Mouse (Mus musculus): ENCODE data around the gene Sapcd2. TPM values are rescaled to one million over a fixed set of nuclear protein-coding genes. Genes with fewer than 3 reads are reported as not detected.

Gene Sapcd2
- 9.6 and 16.5 TPM in 2 replicates for polyA plus RNA-seq (2015; fragmentation: Nextera tagmentation; extraction: Ambion mirVana)

DNA sequence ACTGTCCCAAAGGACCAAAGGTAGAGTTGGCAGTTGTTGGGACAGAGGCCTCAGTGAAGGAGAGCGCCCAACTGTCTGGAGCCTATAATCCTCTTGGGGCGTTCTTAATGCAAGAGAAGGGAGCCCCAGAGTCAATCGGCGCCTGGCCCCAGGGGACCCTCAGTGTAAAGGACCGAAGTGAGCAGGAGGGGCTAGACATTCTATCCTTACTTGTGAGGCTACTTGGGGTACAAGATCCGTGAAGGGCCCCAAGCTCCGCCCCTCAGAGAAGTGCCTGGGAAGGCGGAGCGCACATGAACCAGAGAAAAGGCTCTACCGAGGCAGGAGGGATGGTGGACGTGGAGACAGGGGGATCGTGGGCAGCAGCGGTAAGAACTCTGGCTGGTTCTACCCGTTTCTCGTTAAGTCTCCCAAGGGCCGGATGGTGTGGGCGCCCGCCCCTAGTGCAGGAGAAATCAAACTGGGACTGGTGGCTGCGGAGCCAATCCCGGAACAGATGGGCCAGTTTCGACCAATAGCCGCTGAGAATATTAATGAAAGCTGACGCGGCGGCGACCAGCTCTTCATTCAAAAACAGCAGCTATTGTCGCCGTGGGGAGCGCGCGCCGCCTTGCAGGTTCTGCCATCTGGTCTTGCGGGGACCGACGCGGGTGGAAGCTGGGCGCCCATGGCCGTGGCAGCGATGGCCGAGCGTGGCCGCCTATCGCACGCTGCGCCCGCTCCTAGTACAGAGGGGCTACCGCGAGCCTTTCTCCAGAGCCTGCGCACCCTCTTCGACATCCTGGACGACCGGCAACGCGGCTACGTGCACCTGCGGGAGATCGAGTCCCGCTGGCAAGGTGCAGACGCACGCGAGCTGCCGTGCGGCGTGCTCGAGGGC, at the start of gene Sapcd2:
Gene Sapcd2 (plus strand): TSS at position 558 of the 880 bp plus-strand sequence.
- Histone ChIP-seq H3K9ac (peak within 1 kb of the TSS; percentile 76), H3K4me2 (peak within 1 kb of the TSS; percentile 97), H3K27me3 (peaks cover 36% of the 10 kb centered on the region), H3K9me3 (no peaks in the 10 kb centered on the region), H3K4me1 (replicated peaks) (peaks cover 22% of the 10 kb centered on the region), H3K27ac (peak within 1 kb of the TSS; percentile 78), H3K36me3 (no peaks in the 10 kb centered on the region), H3K4me3 (peak within 1 kb of the TSS; percentile 71)
- WGBS, result under 1% methylated on average over 65 of the region's 65 CpGs
- ATAC-seq (ENCODE audit: low FRiP score), result peak; percentile 90

DNA sequence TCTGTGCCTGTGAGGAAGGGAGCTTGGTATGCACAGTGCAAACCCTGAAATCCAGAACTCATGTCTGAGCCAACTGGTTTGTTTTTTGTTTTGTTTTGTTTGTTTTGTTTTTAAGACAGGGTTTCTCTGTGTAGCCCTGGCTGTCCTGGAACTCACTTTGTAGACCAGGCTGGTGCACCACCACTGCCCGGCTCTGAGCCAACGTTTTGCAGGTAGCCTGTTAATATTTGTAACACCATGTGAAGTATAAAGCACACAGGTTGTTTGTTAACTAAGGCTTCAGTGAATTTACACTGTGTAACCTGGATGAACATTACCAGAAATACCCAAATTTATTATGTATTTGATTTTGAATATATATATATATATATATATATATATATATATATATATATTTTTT, 46.1 kb upstream of the Sapcd2 start:
- H3K27ac ChIP-seq, result no peak overlapping the region
- no peaks in the 10 kb centered on the region for H3K9me3 ChIP-seq
- no peak for ATAC-seq (ENCODE audit: low FRiP score)
- H3K36me3 ChIP-seq, result no peaks in the 10 kb centered on the region
- WGBS, result 81% methylated on average over 2 of the region's 2 CpGs
- peaks cover 23% of the 10 kb centered on the region for H3K27me3 ChIP-seq
- H3K4me1 ChIP-seq (replicated peaks), result no peaks in the 10 kb centered on the region
- H3K4me3 ChIP-seq, result no peak overlapping the region
- H3K4me2 ChIP-seq, result no peak overlapping the region
- no peak overlapping the region for H3K9ac ChIP-seq

- WGBS, result 34% methylated on average over 7 of the region's 7 CpGs
- ATAC-seq (ENCODE audit: low FRiP score), result no peak
- no peaks in the 10 kb centered on the region for H3K9me3 ChIP-seq
- H3K4me2 ChIP-seq, result no peak overlapping the region
- no peak overlapping the region for H3K27ac ChIP-seq
- H3K36me3 ChIP-seq, result no peaks in the 10 kb centered on the region
- H3K9ac ChIP-seq, result no peak overlapping the region
- no peak overlapping the region for H3K4me3 ChIP-seq
- H3K4me1 ChIP-seq (replicated peaks), result peaks cover 13% of the 10 kb centered on the region
- H3K27me3 ChIP-seq, result 0 out of 2 replicates have a peak, but pooled peaks cover 8% of the 10 kb centered on the region
Measured at GRCm38 (mm10) chr2:25328440-25328839, 43.7 kb upstream of the Sapcd2 start.

DNA sequence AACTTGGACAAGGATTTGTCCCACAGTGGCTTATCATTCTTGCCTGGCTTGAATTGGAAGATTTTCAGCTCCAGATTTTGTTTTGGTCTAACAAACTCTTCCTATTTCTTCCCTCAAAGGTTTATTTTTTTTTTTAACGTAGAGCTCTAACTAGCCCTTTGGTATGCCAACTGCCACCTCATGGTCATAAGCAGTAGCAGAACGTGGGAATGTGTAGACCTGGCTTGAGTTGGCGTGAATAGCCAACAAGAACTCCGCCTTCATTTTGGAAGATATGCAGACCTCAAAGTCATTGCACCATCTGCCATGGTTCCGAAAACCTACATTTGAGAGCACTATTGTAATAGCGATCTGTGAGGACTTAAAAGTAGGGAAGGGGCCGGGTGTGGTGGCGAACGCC, 40.7 kb upstream of the Sapcd2 start:
- WGBS, result 69% methylated on average over 9 of the region's 9 CpGs
- H3K4me1 ChIP-seq (replicated peaks), result peaks cover 33% of the 10 kb centered on the region
- no peak for ATAC-seq (ENCODE audit: low FRiP score)
- no peaks in the 10 kb centered on the region for H3K27me3 ChIP-seq
- H3K9me3 ChIP-seq, result no peaks in the 10 kb centered on the region
- H3K27ac ChIP-seq, result no peak overlapping the region
- H3K4me2 ChIP-seq, result peak overlapping the region; percentile 73
- peaks cover 27% of the 10 kb centered on the region for H3K36me3 ChIP-seq
- peak overlapping the region; percentile 93 for H3K9ac ChIP-seq
- peak overlapping the region; percentile 91 for H3K4me3 ChIP-seq

- peak within 1 kb of the TSS; percentile 93 for H3K9ac ChIP-seq
- peak within 1 kb of the TSS; percentile 97 for H3K4me2 ChIP-seq
- H3K4me3 ChIP-seq, result peak within 1 kb of the TSS; percentile 91
- H3K27me3 ChIP-seq, result no peaks in the 10 kb centered on the region
- H3K9me3 ChIP-seq, result no peaks in the 10 kb centered on the region
- peaks cover 33% of the 10 kb centered on the region for H3K4me1 ChIP-seq (replicated peaks)
- under 1% methylated on average over 76 of the region's 78 CpGs for WGBS
- H3K27ac ChIP-seq, result peak within 1 kb of the TSS; percentile 93
- H3K36me3 ChIP-seq, result peaks cover 37% of the 10 kb centered on the region
- ATAC-seq (ENCODE audit: low FRiP score), result peak; percentile 98
Measured at GRCm38 (mm10) chr2:25332286-25333160, 39.6 kb upstream of the Sapcd2 start, which contains the start of gene Man1b1. Man1b1 (plus strand) TSS chr2:25332338.

DNA sequence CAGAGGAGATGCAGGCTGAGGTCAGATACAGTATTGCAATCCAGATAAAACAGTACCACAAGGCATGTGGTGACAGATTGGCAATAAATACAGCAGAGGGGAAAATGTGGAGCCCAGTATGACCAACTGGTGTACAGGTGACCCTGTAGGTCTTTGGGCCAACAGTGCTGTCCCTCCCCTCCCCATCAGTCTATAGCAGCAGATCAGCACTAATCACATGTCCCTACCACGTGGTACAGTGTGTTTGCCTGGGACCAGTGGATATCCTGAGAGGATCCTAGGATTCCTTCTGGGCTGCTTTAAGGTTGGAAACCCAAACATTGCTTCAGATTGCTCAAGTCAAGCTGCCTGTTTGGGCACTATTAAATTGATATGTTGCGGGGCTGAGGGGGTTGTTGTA, 38.6 kb upstream of the Sapcd2 start:
- H3K27ac ChIP-seq, result no peak overlapping the region
- 88% methylated on average over 2 of the region's 2 CpGs for WGBS
- peak overlapping the region; percentile 97 for H3K4me2 ChIP-seq
- no peaks in the 10 kb centered on the region for H3K27me3 ChIP-seq
- H3K9ac ChIP-seq, result peak overlapping the region; percentile 88
- ATAC-seq (ENCODE audit: low FRiP score), result no peak
- peaks cover 33% of the 10 kb centered on the region for H3K4me1 ChIP-seq (replicated peaks)
- no peaks in the 10 kb centered on the region for H3K9me3 ChIP-seq
- H3K36me3 ChIP-seq, result peaks cover 48% of the 10 kb centered on the region
- peak overlapping the region; percentile 91 for H3K4me3 ChIP-seq

DNA sequence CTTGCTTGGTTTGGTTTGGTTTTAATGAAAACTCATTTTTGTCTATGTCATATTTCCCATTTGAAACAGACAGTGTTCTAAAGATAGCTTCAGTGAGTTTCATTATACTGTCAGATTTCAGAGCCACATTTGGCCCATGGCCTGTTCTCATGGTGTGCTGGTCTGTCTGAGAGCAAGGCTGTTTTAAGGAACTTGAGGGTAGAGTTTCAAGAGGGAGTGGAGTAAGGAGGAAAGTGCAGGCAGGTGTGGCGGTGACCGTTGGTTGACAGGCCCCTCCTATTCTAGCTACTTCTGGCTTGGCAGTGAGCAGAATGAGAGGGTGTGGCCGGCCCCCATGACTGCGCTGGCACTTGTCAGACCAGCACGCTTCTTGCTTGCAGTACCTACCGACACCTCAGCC, 33.8 kb upstream of the Sapcd2 start:
- no peak overlapping the region for H3K27ac ChIP-seq
- no peak for ATAC-seq (ENCODE audit: low FRiP score)
- no peak overlapping the region for H3K4me2 ChIP-seq
- WGBS, result 96% methylated on average over 6 of the region's 6 CpGs
- H3K9ac ChIP-seq, result no peak overlapping the region
- H3K4me1 ChIP-seq (replicated peaks), result peaks cover 21% of the 10 kb centered on the region
- no peaks in the 10 kb centered on the region for H3K27me3 ChIP-seq
- H3K4me3 ChIP-seq, result no peak overlapping the region
- peaks cover 86% of the 10 kb centered on the region for H3K36me3 ChIP-seq
- no peaks in the 10 kb centered on the region for H3K9me3 ChIP-seq

DNA sequence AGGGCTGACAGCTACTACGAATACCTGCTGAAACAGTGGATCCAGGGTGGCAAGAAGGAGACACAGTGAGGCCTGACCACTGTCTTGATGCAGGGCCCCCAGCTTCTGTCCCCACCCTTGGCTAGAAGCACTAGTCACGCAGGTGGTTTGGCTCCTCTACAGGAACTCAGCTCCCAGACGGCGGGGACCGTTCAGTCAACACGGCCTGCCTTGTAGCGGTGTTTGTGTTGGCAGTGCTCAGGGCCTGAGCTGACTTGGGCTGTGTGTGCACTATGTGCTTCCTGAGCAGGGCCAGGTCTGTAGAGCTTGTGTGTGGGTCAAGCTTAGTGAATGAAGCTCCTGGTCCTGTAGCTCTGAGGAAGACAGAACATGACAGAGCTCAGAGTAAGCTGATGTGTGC, 24.0 kb upstream of the Sapcd2 start:
- Histone ChIP-seq H3K4me3 (no peak overlapping the region), H3K4me1 (replicated peaks) (no peaks in the 10 kb centered on the region), H3K9ac (no peak overlapping the region), H3K4me2 (no peak overlapping the region), H3K36me3 (peaks cover 98% of the 10 kb centered on the region), H3K27ac (no peak overlapping the region), H3K9me3 (no peaks in the 10 kb centered on the region), H3K27me3 (no peaks in the 10 kb centered on the region)
- WGBS, result 92% methylated on average over 7 of the region's 7 CpGs
- ATAC-seq (ENCODE audit: low FRiP score), result no peak

GRCm38 (mm10) chr2:25349499-25349898, 22.6 kb upstream of the Sapcd2 start:
- H3K36me3 ChIP-seq, result peaks cover 96% of the 10 kb centered on the region
- no peak overlapping the region for H3K9ac ChIP-seq
- H3K27ac ChIP-seq, result no peak overlapping the region
- H3K27me3 ChIP-seq, result no peaks in the 10 kb centered on the region
- WGBS, result 94% methylated on average over 4 of the region's 4 CpGs
- H3K4me2 ChIP-seq, result no peak overlapping the region
- H3K4me1 ChIP-seq (replicated peaks), result 0 out of 2 replicates have a peak, but pooled peaks cover 3% of the 10 kb centered on the region
- no peak overlapping the region for H3K4me3 ChIP-seq
- H3K9me3 ChIP-seq, result no peaks in the 10 kb centered on the region
- ATAC-seq (ENCODE audit: low FRiP score), result no peak

DNA sequence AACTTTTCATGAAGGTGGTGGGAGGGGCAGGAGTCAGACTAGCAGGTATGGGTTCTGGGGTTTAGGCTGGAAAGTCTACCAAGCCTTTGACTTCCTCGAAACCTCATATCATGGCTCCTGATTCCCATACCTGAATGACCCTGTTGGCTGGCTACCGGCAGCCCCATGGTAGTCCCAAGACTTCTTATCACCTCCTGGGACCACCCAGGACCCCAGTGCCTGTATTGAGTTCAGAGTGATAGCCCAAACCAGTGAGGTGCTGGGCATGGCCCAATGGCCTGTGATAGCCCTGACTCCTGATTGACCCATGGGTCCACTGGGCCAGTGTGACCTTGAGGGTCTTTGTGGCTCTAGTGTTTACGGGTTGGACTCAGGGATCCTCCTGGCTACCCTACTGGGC, 21.4 kb upstream of the Sapcd2 start:
- ATAC-seq (ENCODE audit: low FRiP score), result no peak
- WGBS, result 91% methylated on average over 3 of the region's 3 CpGs
- Histone ChIP-seq H3K9ac (no peak overlapping the region), H3K4me1 (replicated peaks) (peaks cover 15% of the 10 kb centered on the region), H3K36me3 (peaks cover 84% of the 10 kb centered on the region), H3K27ac (no peak overlapping the region), H3K27me3 (no peaks in the 10 kb centered on the region), H3K4me2 (no peak overlapping the region), H3K9me3 (no peaks in the 10 kb centered on the region), H3K4me3 (no peak overlapping the region)

DNA sequence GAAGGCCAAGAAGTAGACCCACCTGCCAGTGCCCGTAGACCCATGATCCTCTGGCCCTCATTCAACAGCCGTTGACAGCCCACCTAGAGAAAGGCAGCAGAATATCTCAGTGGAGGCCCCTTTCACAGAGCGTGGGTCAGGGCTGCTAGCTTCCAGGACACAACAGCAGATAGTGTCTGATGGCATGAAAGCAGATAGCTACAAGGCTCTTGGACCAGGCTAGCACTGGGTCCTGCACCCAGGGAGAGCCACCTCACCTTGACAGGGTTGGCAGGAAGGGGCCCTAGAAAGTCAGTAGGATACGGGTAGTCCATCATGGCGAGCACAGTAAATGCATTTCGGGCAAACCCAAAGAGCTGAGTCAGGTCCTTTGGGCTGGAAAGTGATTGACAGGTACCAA, 17.9 kb upstream of the Sapcd2 start:
- H3K4me1 ChIP-seq (replicated peaks), result peaks cover 28% of the 10 kb centered on the region
- 89% methylated on average over 6 of the region's 6 CpGs for WGBS
- H3K27me3 ChIP-seq, result no peaks in the 10 kb centered on the region
- H3K9ac ChIP-seq, result no peak overlapping the region
- ATAC-seq (ENCODE audit: low FRiP score), result no peak
- no peak overlapping the region for H3K4me2 ChIP-seq
- H3K27ac ChIP-seq, result no peak overlapping the region
- peaks cover 51% of the 10 kb centered on the region for H3K36me3 ChIP-seq
- no peak overlapping the region for H3K4me3 ChIP-seq
- H3K9me3 ChIP-seq, result no peaks in the 10 kb centered on the region

DNA sequence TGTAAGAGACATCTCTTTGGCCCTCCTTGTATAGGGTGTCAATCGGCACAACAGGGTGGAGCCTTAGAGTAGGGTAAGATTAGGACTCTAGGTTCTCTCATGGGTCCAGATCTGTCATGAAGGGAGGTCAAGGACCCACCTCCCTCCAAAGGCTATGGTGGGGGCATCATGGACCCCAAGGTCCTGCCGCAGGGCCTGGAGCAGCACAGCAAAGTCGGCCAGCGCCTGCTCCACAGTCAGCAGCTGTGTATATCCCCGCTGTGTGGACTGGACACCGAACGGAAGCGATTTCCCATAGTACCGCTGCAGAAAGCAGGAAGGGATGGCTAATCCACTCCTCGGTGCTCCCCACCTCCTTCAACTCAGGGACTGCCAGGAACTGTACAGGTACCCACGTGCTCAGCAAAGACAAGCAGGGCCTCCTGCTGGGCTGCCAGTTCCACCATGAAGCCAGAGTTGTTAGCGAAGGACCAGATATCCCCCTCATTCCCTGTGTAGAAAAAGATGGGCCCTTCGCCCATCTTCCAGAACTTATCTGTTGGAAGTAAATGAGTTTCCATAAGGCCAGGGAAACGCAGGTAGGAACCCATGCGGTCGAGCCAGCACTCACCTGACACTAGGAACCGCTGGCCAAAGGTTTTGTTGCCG, 16.6 kb upstream of the Sapcd2 start:
- WGBS, result 38% methylated on average over 18 of the region's 18 CpGs
- Histone ChIP-seq H3K4me2 (peak overlapping the region; percentile 77), H3K27ac (no peak overlapping the region), H3K4me1 (replicated peaks) (peaks cover 28% of the 10 kb centered on the region), H3K9ac (peak overlapping the region; percentile 77), H3K4me3 (peak overlapping the region; percentile 53), H3K27me3 (no peaks in the 10 kb centered on the region), H3K9me3 (no peaks in the 10 kb centered on the region), H3K36me3 (peaks cover 38% of the 10 kb centered on the region)
- peak; percentile 43; the same call in 1 of the 2 replicates for ATAC-seq (ENCODE audit: low FRiP score)
